Mouse (Mus musculus) spleen, postnatal 36 days (tissue): ENCODE data around the gene Ptgis.
"Not testable (repeated sequence)": the region's sequence is repeated elsewhere in the genome, so short reads cannot be mapped to it uniquely, and the experiment has no call there.

Source experiments
- DNase-seq, 2 experiments: peaks; one replicate each; pipeline ENCODE4 v3.0.0; 2022; ENCODE audit warnings: low spot score in 2 of 2, mixed read lengths in 1 of 2

The Ptgis gene

GRCm38 (mm10) chr2:167232132-167233008, 8.0 kb downstream of the Ptgis start:
- no peak for DNase-seq

- DNase-seq = no peak
Measured at GRCm38 (mm10) chr2:167230554-167230953, 9.8 kb downstream of the Ptgis start.

GRCm38 (mm10) chr2:167224937-167225336, 15.5 kb downstream of the Ptgis start:
- DNase-seq = no peak

- DNase-seq = no peak
Measured at GRCm38 (mm10) chr2:167224194-167224593, 16.2 kb downstream of the Ptgis start.

- DNase-seq = peak; percentile 36 to 44
Measured at GRCm38 (mm10) chr2:167222152-167222551, 18.3 kb downstream of the Ptgis start.

GRCm38 (mm10) chr2:167221159-167221845, 19.1 kb downstream of the Ptgis start:
- DNase-seq = no peak

- DNase-seq = no peak
Measured at GRCm38 (mm10) chr2:167220736-167221135, 19.7 kb downstream of the Ptgis start.

- DNase-seq = peak; percentile 59 to 60
Measured at GRCm38 (mm10) chr2:167219154-167219775, 21.1 kb downstream of the Ptgis start.

GRCm38 (mm10) chr2:167213666-167214065, 26.7 kb downstream of the Ptgis start:
- DNase-seq = no peak

- no peak for DNase-seq
Measured at GRCm38 (mm10) chr2:167213076-167213475, 27.3 kb downstream of the Ptgis start.

- no peak for DNase-seq
Measured at GRCm38 (mm10) chr2:167212551-167212950, 27.9 kb downstream of the Ptgis start.

GRCm38 (mm10) chr2:167212089-167212488, 28.3 kb downstream of the Ptgis start:
- no peak for DNase-seq

- DNase-seq = no peak
Measured at GRCm38 (mm10) chr2:167209900-167210299, 30.5 kb downstream of the Ptgis start.

GRCm38 (mm10) chr2:167208984-167209383, 31.4 kb downstream of the Ptgis start:
- DNase-seq = no peak

GRCm38 (mm10) chr2:167205918-167206629, 34.3 kb downstream of the Ptgis start:
- DNase-seq = no peak

- not testable (repeated sequence) for DNase-seq
Measured at GRCm38 (mm10) chr2:167204686-167205085, 35.7 kb downstream of the Ptgis start.

- DNase-seq = no peak
Measured at GRCm38 (mm10) chr2:167203505-167204166, 36.8 kb downstream of the Ptgis start.

GRCm38 (mm10) chr2:167201463-167202291, 38.7 kb downstream of the Ptgis start:
- DNase-seq = no peak

- DNase-seq = no peak
Measured at GRCm38 (mm10) chr2:167198660-167199427, 41.6 kb downstream of the Ptgis start.

- no peak for DNase-seq
Measured at GRCm38 (mm10) chr2:167193361-167193760, 47.0 kb downstream of the Ptgis start.
